ENCODE assay signal across 8 mouse cellular contexts in the genomic region with DNA sequence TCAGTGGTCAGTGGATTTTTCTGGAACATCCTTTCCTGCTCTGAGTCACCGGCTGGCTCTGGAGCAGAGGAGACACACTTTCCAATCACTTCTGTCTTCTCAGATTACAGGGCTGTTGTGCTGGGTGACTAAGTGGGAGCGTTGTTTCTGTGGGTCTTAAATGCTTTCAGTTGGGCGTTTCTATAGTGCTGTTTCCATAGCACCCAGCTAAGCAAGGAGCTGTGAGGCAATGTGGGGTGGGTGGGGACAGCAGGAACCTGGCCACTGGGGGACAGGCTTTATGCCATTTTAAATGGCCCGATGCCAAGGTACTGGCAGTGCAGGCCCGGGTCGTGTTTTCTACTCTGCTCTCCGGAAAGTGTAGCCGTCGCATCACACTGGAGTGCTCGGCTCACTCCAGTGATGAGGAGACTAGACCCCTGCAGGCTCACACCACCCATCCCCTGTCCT. TPM values are rescaled to one million over a fixed set of nuclear protein-coding genes. Genes with fewer than 3 reads are reported as not detected.
A peak's percentile ranks its signal among the peaks of the same experiment; 100 is the strongest.
DNase-seq lines count a peak whose midpoint lies in the region; ATAC-seq and TF ChIP-seq lines count a peak whose summit lies in the region.

No protein-coding gene starts in this region.

- H3K9ac ChIP-seq in embryonic facial prominence, embryonic 12.5 days = no peak overlapping the region
- no peak overlapping the region for H3K9ac ChIP-seq in heart, postnatal 0 days (replicated peaks; ENCODE audit: low read depth, low read length)
- H3K9ac ChIP-seq in midbrain, postnatal 0 days (replicated peaks; ENCODE audit: low read length, poor library complexity, severe bottlenecking) = peak overlapping the region; percentile 24; the same call in 1 of the 2 replicates

- H3K4me3 ChIP-seq in embryonic facial prominence, embryonic 12.5 days = no peak overlapping the region
- no peak overlapping the region for H3K4me3 ChIP-seq in heart, postnatal 0 days (ENCODE audit: low read depth, low read length)
- no peak overlapping the region for H3K4me3 ChIP-seq in midbrain, postnatal 0 days (ENCODE audit: low read depth, low read length)

- peak; percentile 54; the same call in 1 of the 2 replicates for ATAC-seq in embryonic facial prominence, embryonic 12.5 days (ENCODE audit: insufficient number of reproducible peaks, insufficient read depth, low FRiP score, low TSS enrichment)
- peak; percentile 70 for ATAC-seq in heart, postnatal 0 days (ENCODE audit: insufficient read depth, low read depth)
- peak; percentile 29; the same call in 1 of the 2 replicates for ATAC-seq in midbrain, postnatal 0 days (ENCODE audit: low FRiP score)
- no peak for ATAC-seq in megakaryocyte-erythroid progenitor cell, adult 5-6 weeks (replicated peaks; ENCODE audit: low FRiP score, low TSS enrichment, poor library complexity, severe bottlenecking)

- H3K9me3 ChIP-seq in embryonic facial prominence, embryonic 12.5 days = no peaks in the 10 kb centered on the region
- no peaks in the 10 kb centered on the region for H3K9me3 ChIP-seq in heart, postnatal 0 days (replicated peaks; ENCODE audit: control insufficient read depth, low read length)
- no peaks in the 10 kb centered on the region for H3K9me3 ChIP-seq in midbrain, postnatal 0 days (ENCODE audit: low read length)

- peak overlapping the region; percentile 51; the same call in 1 of the 2 replicates for H3K27ac ChIP-seq in embryonic facial prominence, embryonic 12.5 days
- peak overlapping the region; percentile 44; the same call in 1 of the 2 replicates for H3K27ac ChIP-seq in heart, postnatal 0 days (ENCODE audit: low read depth)
- 0 out of 2 replicates have a peak overlapping the region, but pooled peaks have one; percentile 26 for H3K27ac ChIP-seq in midbrain, postnatal 0 days (ENCODE audit: low read depth, low read length)

- H3K27me3 ChIP-seq in embryonic facial prominence, embryonic 12.5 days = no peaks in the 10 kb centered on the region
- H3K27me3 ChIP-seq in heart, postnatal 0 days (ENCODE audit: control insufficient read depth, insufficient read depth, low read length) = no peaks in the 10 kb centered on the region
- no peaks in the 10 kb centered on the region for H3K27me3 ChIP-seq in midbrain, postnatal 0 days (ENCODE audit: insufficient read depth, low read length)

- H3K4me2 ChIP-seq in embryonic facial prominence, embryonic 12.5 days (replicated peaks) = no peak overlapping the region
- no peak overlapping the region for H3K4me2 ChIP-seq in heart, postnatal 0 days (ENCODE audit: low read depth, low read length)
- no peak overlapping the region for H3K4me2 ChIP-seq in midbrain, postnatal 0 days (ENCODE audit: low read depth, low read length, poor library complexity, severe bottlenecking)

- H3K4me1 ChIP-seq in embryonic facial prominence, embryonic 12.5 days = peaks cover 25% of the 10 kb centered on the region
- 0 out of 2 replicates have a peak, but pooled peaks cover 22% of the 10 kb centered on the region for H3K4me1 ChIP-seq in heart, postnatal 0 days (ENCODE audit: control insufficient read depth, insufficient read depth)
- H3K4me1 ChIP-seq in midbrain, postnatal 0 days (ENCODE audit: insufficient read depth, low read length) = no peaks in the 10 kb centered on the region

- peak; percentile 69 for DNase-seq in layer of hippocampus, adult 9-11 months
- no peak for DNase-seq in layer of hippocampus, adult 11-12 months (ENCODE audit: low spot score)
- peak; percentile 88 for DNase-seq in heart, postnatal 0 days (ENCODE audit: low spot score)
- peak; percentile 57 to 61 for DNase-seq in left cerebral cortex, postnatal 36 days (ENCODE audit: low spot score in 2 of 2)
- peak; percentile 74 for DNase-seq in midbrain, postnatal 0 days (ENCODE audit: low spot score)
- no peak for DNase-seq in spleen, postnatal 36 days (ENCODE audit: low spot score in 2 of 2)

- intact Hi-C loops in left cerebral cortex, postnatal 36 days (cut with DNase I) = no loop called here

- peak; percentile 15; the same call in 1 of the 2 replicates for TF ChIP-seq CTCF in heart, postnatal 0 days (IDR thresholded peaks at IDR 0.05; ENCODE audit: low read depth)
- peak; percentile 16; the same call in 1 of the 2 replicates for TF ChIP-seq CTCF in midbrain, postnatal 0 days (IDR thresholded peaks at IDR 0.05)

- TF ChIP-seq EP300 in heart, postnatal 0 days (IDR thresholded peaks at IDR 0.05; ENCODE audit: low read depth) = no peak

- WGBS in embryonic facial prominence, embryonic 12.5 days = 34% methylated on average over 10 of the region's 10 CpGs
- WGBS in heart, postnatal 0 days = 11% methylated on average over 10 of the region's 10 CpGs
- WGBS in midbrain, postnatal 0 days = 30% methylated on average over 10 of the region's 10 CpGs

- peaks cover 5% of the 10 kb centered on the region; the same call in 1 of the 2 replicates for H3K36me3 ChIP-seq in embryonic facial prominence, embryonic 12.5 days
- H3K36me3 ChIP-seq in heart, postnatal 0 days (replicated peaks; ENCODE audit: control insufficient read depth, insufficient read depth, low read length) = peaks cover 1% of the 10 kb centered on the region; the same call in 1 of the 2 replicates
- H3K36me3 ChIP-seq in midbrain, postnatal 0 days (ENCODE audit: insufficient read depth, low read length) = 0 out of 2 replicates have a peak, but pooled peaks cover 7% of the 10 kb centered on the region

RNA-seq across cellular contexts. Expression of a gene that starts 46.6 kb away (rescaled TPM):
- 14.2 and 15.3 TPM in 2 replicates for polyA plus RNA-seq in embryonic facial prominence, embryonic 12.5 days (2016; fragmentation: Nextera tagmentation; extraction: Ambion mirVana)
- total RNA-seq in heart, postnatal 0 days (2014; rRNA removed; ENCODE audit: low replicate concordance) = 16.1 and 22.0 TPM in 2 replicates
- 7.8 and 8.2 TPM in 2 replicates for polyA plus RNA-seq in heart, postnatal 0 days (2015; fragmentation: Nextera tagmentation; extraction: Ambion mirVana)
- total RNA-seq in left cerebral cortex, postnatal 36 days (2021) = 100 to 1,000 TPM; 228 to 303 TPM
- total RNA-seq in midbrain, postnatal 0 days (2014; rRNA removed) = 23.8 and 32.7 TPM in 2 replicates
- polyA plus RNA-seq in midbrain, postnatal 0 days (2015; fragmentation: Nextera tagmentation; extraction: Ambion mirVana) = 18.0 TPM in 2 replicates
- total RNA-seq in megakaryocyte-erythroid progenitor cell, adult 5-6 weeks (2014; fragmentation: Nextera tagmentation) = 1.0 and 2.3 TPM in 2 replicates
- total RNA-seq in megakaryocyte-erythroid progenitor cell, adult 5-6 weeks (2017) = 1.5 and 17.7 TPM in 2 replicates

RNA-seq across cellular contexts. Expression of a gene that starts 57.8 kb away (rescaled TPM):
- 5.8 and 5.9 TPM in 2 replicates for polyA plus RNA-seq in embryonic facial prominence, embryonic 12.5 days (2016; fragmentation: Nextera tagmentation; extraction: Ambion mirVana)
- total RNA-seq in heart, postnatal 0 days (2014; rRNA removed; ENCODE audit: low replicate concordance) = 4.7 and 22.1 TPM in 2 replicates
- polyA plus RNA-seq in heart, postnatal 0 days (2015; fragmentation: Nextera tagmentation; extraction: Ambion mirVana) = 0.63 and 0.71 TPM in 2 replicates
- total RNA-seq in left cerebral cortex, postnatal 36 days (2021) = 100 to 1,000 TPM; 206 to 217 TPM
- total RNA-seq in midbrain, postnatal 0 days (2014; rRNA removed) = 170 and 178 TPM in 2 replicates
- 44.9 and 46.9 TPM in 2 replicates for polyA plus RNA-seq in midbrain, postnatal 0 days (2015; fragmentation: Nextera tagmentation; extraction: Ambion mirVana)
- total RNA-seq in megakaryocyte-erythroid progenitor cell, adult 5-6 weeks (2014; fragmentation: Nextera tagmentation) = 0.62 TPM in 1 of 2 replicates, not detected in the other
- total RNA-seq in megakaryocyte-erythroid progenitor cell, adult 5-6 weeks (2017) = not detected in 2 replicates

Comparison
In these comparisons a context has a peak if more than half of its experiments do, and no peak if none do; other contexts are left out.
1. DNase-seq: peak in layer of hippocampus, adult 9-11 months (single experiment), heart, postnatal 0 days (single experiment), left cerebral cortex, postnatal 36 days (2 of 2) and midbrain, postnatal 0 days (single experiment); none in layer of hippocampus, adult 11-12 months (single experiment) and spleen, postnatal 36 days (0 of 2).
2. Peak in every context shown above with its lines, with median percentiles within 50 percentile points of each other: H3K27ac ChIP-seq.